Mouse (Mus musculus) monocyte, adult 2 months (primary cell): Measurements from ENCODE around the gene 9430097D07Rik.

Source experiments
- DNase-seq, 2 experiments: peaks; one replicate each; pipeline ENCODE4 v3.0.0; 2022; ENCODE audit warnings: low spot score in 2 of 2, low read depth in 1 of 2

Gene 9430097D07Rik

GRCm38 (mm10) chr2:32536086-32536633 lies 39.3 kb downstream of the 9430097D07Rik start:
- no peak for DNase-seq

GRCm38 (mm10) chr2:32535501-32535991 lies 39.9 kb downstream of the 9430097D07Rik start:
- DNase-seq: no peak

GRCm38 (mm10) chr2:32534733-32535471 lies 40.6 kb downstream of the 9430097D07Rik start, which contains the start of gene Fam102a:
Gene Fam102a, plus strand, starts transcription at chr2:32535332.
- peak; percentile 90 to 92 for DNase-seq

- peak in 1 of 2 experiments; percentile 18 for DNase-seq
Measured at GRCm38 (mm10) chr2:32534061-32534732, 41.3 kb downstream of the 9430097D07Rik start.

GRCm38 (mm10) chr2:32533163-32533562 lies 42.3 kb downstream of the 9430097D07Rik start:
- no peak for DNase-seq

- no peak for DNase-seq
Measured at GRCm38 (mm10) chr2:32530479-32530878, 45.0 kb downstream of the 9430097D07Rik start.

GRCm38 (mm10) chr2:32528326-32528725 lies 47.2 kb downstream of the 9430097D07Rik start:
- DNase-seq: no peak

- DNase-seq: no peak
Measured at GRCm38 (mm10) chr2:32527468-32527966, 48.0 kb downstream of the 9430097D07Rik start.

GRCm38 (mm10) chr2:32525816-32526215 lies 49.7 kb downstream of the 9430097D07Rik start:
- DNase-seq: no peak

- DNase-seq: no peak
Measured at GRCm38 (mm10) chr2:32524536-32525031, 50.9 kb downstream of the 9430097D07Rik start.
